16 mouse cellular contexts compared by ENCODE assay signal in genomic region chr14:73363782-73364181, GRCm38 (mm10).
"Had no signal": no experiment of that assay in that cellular context is flagged by ENCODE, and none has a peak within 500 bp of the region (broad histone marks: within the 10 kb centered on the region; RNA-seq: fewer than 3 reads in every experiment).

No protein-coding gene starts in this region.

- DNase-seq: kidney, adult 2 months; kidney, postnatal 36 days; layer of hippocampus, adult 9-11 months; liver, embryonic 13.5 days; lung, adult 2 months; lung, postnatal 14 days; lung, postnatal 4 days; retina, postnatal 1 day; thymus, adult 18-20 months; thymus, postnatal 36 days had no signal

- H3K4me3 ChIP-seq: liver, embryonic 13.5 days; megakaryocyte, embryonic 14.5 days; midbrain, embryonic 10.5 days; midbrain, embryonic 13.5 days had no signal

- ATAC-seq: intestine, postnatal 0 days; midbrain, embryonic 13.5 days; midbrain, embryonic 16.5 days had no signal

- H3K27ac ChIP-seq: kidney, postnatal 0 days; liver, embryonic 13.5 days; midbrain, embryonic 10.5 days; midbrain, embryonic 13.5 days had no signal
